ENCODE assay signal across 10 mouse cellular contexts in the genomic region with DNA sequence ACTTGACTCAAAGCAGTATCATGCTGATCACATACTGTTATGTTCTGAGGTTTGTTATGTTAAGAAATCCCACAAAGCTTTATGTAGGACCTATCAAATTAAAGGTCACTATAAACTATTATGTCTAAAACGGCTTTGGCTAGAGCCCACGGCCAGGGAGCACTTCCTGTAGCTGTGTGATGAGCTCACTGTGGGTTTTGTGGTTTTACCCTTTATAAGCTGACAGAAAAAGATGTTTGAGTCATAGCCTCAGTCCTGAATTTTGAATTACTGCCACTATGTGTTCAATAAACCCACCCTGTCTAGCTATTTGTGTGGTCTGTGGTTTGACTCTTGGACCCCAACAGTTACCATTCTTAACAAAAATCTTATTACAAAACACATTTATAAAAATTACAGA.
DNase-seq lines count a peak whose midpoint lies in the region; TF ChIP-seq lines count a peak whose summit lies in the region.
"Had no signal": no experiment of that assay in that cellular context is flagged by ENCODE, and none has a peak within 500 bp of the region (broad histone marks: within the 10 kb centered on the region; RNA-seq: fewer than 3 reads in every experiment).

No protein-coding gene starts in this region.

- no peak for TF ChIP-seq POLR2A in bone marrow macrophage, adult 2 months (IDR thresholded peaks at IDR 0.05; ENCODE audit: borderline replicate concordance, low read depth, low read length)

- peak overlapping the region; percentile 96 for H3K27ac ChIP-seq in bone marrow macrophage, adult 2 months (ENCODE audit: insufficient read depth, low read depth, low read length)
- H3K27ac ChIP-seq: lung, embryonic 15.5 days had no signal

- no peak overlapping the region for H3K4me3 ChIP-seq in bone marrow macrophage, adult 2 months (ENCODE audit: insufficient read depth, low read length)
- peak overlapping the region; percentile 15 for H3K4me3 ChIP-seq in megakaryocyte, embryonic 14.5 days (replicated peaks)
- H3K4me3 ChIP-seq: lung, embryonic 15.5 days had no signal

- peaks cover 47% of the 10 kb centered on the region for H3K36me3 ChIP-seq in megakaryocyte, embryonic 14.5 days (replicated peaks; ENCODE audit: low read length)

- intact Hi-C loops in left cerebral cortex, postnatal 25 days (cut with DNase I), result no loop called here

- DNase-seq in 416B (ENCODE audit: low read depth), result peak; percentile 97
- peak; percentile 78 for DNase-seq in CD4-positive, CD25-positive, alpha-beta regulatory T cell, adult 2 months (ENCODE audit: low read depth, low spot score)
- DNase-seq in left cerebral cortex, postnatal 25 days (ENCODE audit: low spot score in 2 of 2), result no peak
- DNase-seq in kidney, postnatal 14 days, result no peak
- DNase-seq in spleen, postnatal 14 days (ENCODE audit: low spot score in 2 of 2), result no peak
- DNase-seq: gastrocnemius, postnatal 14 days; thymus, postnatal 4 days had no signal

- no peaks in the 10 kb centered on the region for H3K9me3 ChIP-seq in megakaryocyte, embryonic 14.5 days
- H3K9me3 ChIP-seq: lung, embryonic 15.5 days had no signal

- no peaks in the 10 kb centered on the region for H3K27me3 ChIP-seq in megakaryocyte, embryonic 14.5 days (replicated peaks)
- H3K27me3 ChIP-seq: lung, embryonic 15.5 days had no signal

- no peak for TF ChIP-seq CTCF in bone marrow macrophage, adult 2 months (IDR thresholded peaks at IDR 0.05; ENCODE audit: low read depth, low read length)

- peaks cover 38% of the 10 kb centered on the region for H3K4me1 ChIP-seq in bone marrow macrophage, adult 2 months (ENCODE audit: control insufficient read depth, insufficient read depth, low read length)
- peaks cover 54% of the 10 kb centered on the region for H3K4me1 ChIP-seq in megakaryocyte, embryonic 14.5 days
- H3K4me1 ChIP-seq: lung, embryonic 15.5 days had no signal

Comparison
In these comparisons a context has a peak if more than half of its experiments do, and no peak if none do; other contexts are left out.
1. DNase-seq: peak in 416B (single experiment) and CD4-positive, CD25-positive, alpha-beta regulatory T cell, adult 2 months (single experiment); none in left cerebral cortex, postnatal 25 days (0 of 2), kidney, postnatal 14 days (single experiment) and spleen, postnatal 14 days (0 of 2).